Mouse (Mus musculus) C2C12 (cell line): Measurements from ENCODE around the gene Map3k4.

Source experiments
- CEBPB ChIP-seq: IDR thresholded peaks from one replicate; pipeline ENCODE4 v1.6.1; 2011; ENCODE audit warnings: low read depth, mild to moderate bottlenecking, control low read depth, moderate library complexity
- CTCF ChIP-seq: IDR thresholded peaks from one replicate; pipeline ENCODE4 v1.5.1; 2011; ENCODE audit not compliant: control insufficient read depth, insufficient read depth, insufficient read length
- MAX ChIP-seq: IDR thresholded peaks from one replicate; pipeline ENCODE4 v1.6.1; 2011; ENCODE audit warnings: mild to moderate bottlenecking, control low read depth
- MYOD1 ChIP-seq: IDR thresholded peaks from one replicate; pipeline ENCODE4 v1.6.1; 2011; ENCODE audit warnings: low read depth; ENCODE audit not compliant: control insufficient read depth, insufficient read length
- MYOG ChIP-seq: IDR thresholded peaks from one replicate; pipeline ENCODE4 v1.6.1; 2011; ENCODE audit not compliant: control insufficient read depth, insufficient read length; ENCODE audit errors: extremely low read depth
- USF1 ChIP-seq: IDR thresholded peaks from one replicate; pipeline ENCODE4 v1.6.1; 2011; ENCODE audit warnings: low read depth, mild to moderate bottlenecking, control low read depth, moderate library complexity

DNA sequence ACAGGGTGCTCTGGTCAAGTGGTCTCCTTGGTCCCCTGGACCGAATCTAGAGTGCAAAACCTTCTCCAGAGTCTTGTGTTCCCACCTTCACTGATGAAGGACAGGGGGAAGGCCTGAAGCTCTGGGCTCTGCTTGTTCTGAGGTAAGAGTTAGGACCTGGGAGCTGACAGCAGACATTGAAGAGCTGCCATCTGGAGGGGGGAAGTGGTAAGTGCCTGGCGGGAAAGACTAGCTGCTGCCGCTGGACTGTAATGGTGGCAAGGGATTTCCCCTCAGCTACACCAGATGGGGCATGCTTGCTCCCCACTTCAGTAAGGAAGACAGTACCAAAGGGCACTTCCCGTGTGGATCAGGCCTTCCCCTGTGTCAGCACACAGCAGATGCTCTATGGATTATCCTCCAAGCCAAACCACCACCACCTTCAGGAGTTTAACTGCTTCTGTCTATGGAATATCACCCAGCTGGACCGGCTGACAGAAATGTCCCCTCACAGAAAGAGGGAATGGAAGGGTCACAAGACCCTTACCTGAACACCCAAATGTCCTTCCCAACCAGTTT, 48.9 kb upstream of the Map3k4 start:
- TF ChIP-seq CTCF (peak; percentile 83), MAX (no peak), USF1 (no peak), MYOG (no peak), MYOD1 (no peak), CEBPB (no peak)
